Mouse (Mus musculus): Measurements from ENCODE around the gene Aqp6.

- TF ChIP-seq CTCF (IDR thresholded peaks at IDR 0.05; ENCODE audit: borderline replicate concordance, insufficient read depth, low read length) (no peak), POLR2A (IDR thresholded peaks at IDR 0.05; ENCODE audit: low read depth, low read length) (no peak)
These were observed 8.3 kb upstream of the Aqp6 start for GRCm38 (mm10) chr15:99592877-99593276.
